Mouse (Mus musculus) embryonic facial prominence, embryonic 12.5 days (tissue): Measurements from ENCODE around the gene Parvb. TPM values are rescaled to one million over a fixed set of nuclear protein-coding genes. Genes with fewer than 3 reads are reported as not detected.

Experiments
- ATAC-seq: fragments of 200-750 bp; cut with Nextera tagmentation; 2 replicates; pipeline ENCODE4 v1.8.0; 2017; ENCODE audit not compliant: insufficient number of reproducible peaks, insufficient read depth, low FRiP score, low TSS enrichment
- H3K27ac ChIP-seq: fragments of 300-500 bp; sonication (generic); 2 replicates; pipeline ENCODE4 v1.5.1; 2016; ENCODE audit warnings: mild to moderate bottlenecking
- H3K27me3 ChIP-seq: fragments of 300-500 bp; sonication (generic); 2 replicates; pipeline ENCODE4 v1.6.1; 2016; ENCODE audit warnings: mild to moderate bottlenecking, moderate library complexity
- H3K36me3 ChIP-seq: fragments of 300-500 bp; sonication (generic); 2 replicates; pipeline ENCODE4 v1.6.1; 2016; ENCODE audit warnings: mild to moderate bottlenecking
- H3K4me1 ChIP-seq: fragments of 300-500 bp; sonication (generic); 2 replicates; pipeline ENCODE4 v1.6.1; 2016
- H3K4me2 ChIP-seq: fragments of 300-500 bp; sonication (generic); replicated peaks from 2 replicates; pipeline ENCODE4 v1.6.1; 2016; ENCODE audit warnings: mild to moderate bottlenecking, moderate library complexity
- H3K4me3 ChIP-seq: fragments of 300-500 bp; sonication (generic); 2 replicates; pipeline ENCODE4 v1.5.1; 2016; ENCODE audit warnings: mild to moderate bottlenecking
- H3K9ac ChIP-seq: fragments of 300-500 bp; sonication (generic); 2 replicates; pipeline ENCODE4 v1.6.1; 2016; ENCODE audit warnings: mild to moderate bottlenecking, moderate library complexity
- H3K9me3 ChIP-seq: fragments of 300-500 bp; sonication (generic); 2 replicates; pipeline ENCODE4 v1.6.1; 2016; ENCODE audit warnings: mild to moderate bottlenecking, moderate library complexity
- WGBS: fragments of 180-500 bp; shearing (Covaris S2); methylation state at CpG from one replicate; pipeline ENCODE4 v1.1.7; 2016; 5-methylcytosine and 5-hydroxymethylcytosine counted together
- polyA plus RNA-seq: library from polyadenylated mRNA; unstranded; fragments of >200 nt; fragmentation: Nextera tagmentation; extraction: Ambion mirVana; gene quantifications from 2 replicates; pipeline ENCODE4 v1.2.1, GENCODE M21; 2016

Gene Parvb
- polyA plus RNA-seq: 4.3 and 6.0 TPM in 2 replicates

GRCm38 (mm10) chr15:84231721-84232561 lies at the start of gene Parvb:
Parvb (plus strand) TSS chr15:84232043.
- H3K27ac ChIP-seq: peak within 1 kb of the TSS; percentile 32
- WGBS: 1% methylated on average over 52 of the region's 53 CpGs
- H3K4me2 ChIP-seq: peak within 1 kb of the TSS; percentile 98
- no peaks in the 10 kb centered on the region for H3K9me3 ChIP-seq
- H3K9ac ChIP-seq: peak within 1 kb of the TSS; percentile 58
- ATAC-seq: no peak
- no peaks in the 10 kb centered on the region for H3K36me3 ChIP-seq
- peaks cover 26% of the 10 kb centered on the region for H3K4me1 ChIP-seq
- H3K27me3 ChIP-seq: peaks cover 9% of the 10 kb centered on the region
- peak within 1 kb of the TSS; percentile 51 for H3K4me3 ChIP-seq

DNA sequence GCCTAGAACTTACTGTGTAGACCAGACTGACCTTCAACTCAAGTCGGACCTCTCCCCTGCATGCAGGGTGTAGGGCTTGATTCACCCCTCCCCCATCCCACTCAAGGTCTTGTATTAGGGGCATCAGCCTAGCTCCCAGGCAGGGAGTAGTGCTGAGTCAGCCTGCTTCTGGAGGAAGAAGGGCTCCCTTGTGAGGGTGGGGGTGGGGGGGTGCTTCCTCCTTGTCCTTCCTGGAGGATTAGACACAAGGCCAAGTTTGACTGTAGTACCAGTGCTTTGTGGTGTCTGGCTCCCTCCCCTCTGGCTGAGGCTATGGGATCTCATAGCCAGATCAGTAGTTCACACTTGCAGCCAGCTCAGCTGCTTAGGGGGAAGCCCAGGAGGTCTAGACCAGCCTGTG lies 47.9 kb upstream of the Parvb start:
- Histone ChIP-seq H3K9me3 (no peaks in the 10 kb centered on the region), H3K27ac (no peak overlapping the region), H3K36me3 (no peaks in the 10 kb centered on the region), H3K4me3 (no peak overlapping the region), H3K4me1 (0 out of 2 replicates have a peak, but pooled peaks cover 7% of the 10 kb centered on the region), H3K27me3 (no peaks in the 10 kb centered on the region), H3K9ac (no peak overlapping the region), H3K4me2 (no peak overlapping the region)
- 46% methylated on average over 1 of the region's 1 CpGs for WGBS
- 0 out of 2 replicates have a peak, but pooled peaks have one; percentile 18 for ATAC-seq

DNA sequence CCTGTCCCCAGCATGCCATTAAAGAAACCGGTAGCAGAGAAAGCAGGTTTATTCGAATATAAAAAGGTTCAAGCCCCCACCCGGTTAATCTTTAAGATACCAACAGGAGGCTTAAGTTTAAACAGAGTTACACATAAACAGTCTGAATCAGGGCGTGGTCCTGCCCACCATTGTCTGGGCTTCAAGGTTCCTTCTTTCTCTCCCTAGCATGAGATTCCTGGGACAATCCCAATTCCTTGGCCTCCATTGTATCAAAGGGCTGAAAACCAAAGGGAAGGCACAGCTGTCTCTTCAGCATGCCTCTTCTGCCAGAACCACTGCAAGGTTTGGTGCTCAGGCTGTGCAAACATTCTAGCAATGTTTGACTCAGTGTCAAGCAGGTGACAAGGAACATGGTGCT lies 45.6 kb upstream of the Parvb start:
- 0 out of 2 replicates have a peak, but pooled peaks cover 7% of the 10 kb centered on the region for H3K4me1 ChIP-seq
- no peak overlapping the region for H3K27ac ChIP-seq
- H3K9me3 ChIP-seq: no peaks in the 10 kb centered on the region
- H3K4me2 ChIP-seq: no peak overlapping the region
- no peak overlapping the region for H3K4me3 ChIP-seq
- ATAC-seq: no peak
- no peaks in the 10 kb centered on the region for H3K36me3 ChIP-seq
- no peaks in the 10 kb centered on the region for H3K27me3 ChIP-seq
- no peak overlapping the region for H3K9ac ChIP-seq
- 54% methylated on average over 4 of the region's 4 CpGs for WGBS

DNA sequence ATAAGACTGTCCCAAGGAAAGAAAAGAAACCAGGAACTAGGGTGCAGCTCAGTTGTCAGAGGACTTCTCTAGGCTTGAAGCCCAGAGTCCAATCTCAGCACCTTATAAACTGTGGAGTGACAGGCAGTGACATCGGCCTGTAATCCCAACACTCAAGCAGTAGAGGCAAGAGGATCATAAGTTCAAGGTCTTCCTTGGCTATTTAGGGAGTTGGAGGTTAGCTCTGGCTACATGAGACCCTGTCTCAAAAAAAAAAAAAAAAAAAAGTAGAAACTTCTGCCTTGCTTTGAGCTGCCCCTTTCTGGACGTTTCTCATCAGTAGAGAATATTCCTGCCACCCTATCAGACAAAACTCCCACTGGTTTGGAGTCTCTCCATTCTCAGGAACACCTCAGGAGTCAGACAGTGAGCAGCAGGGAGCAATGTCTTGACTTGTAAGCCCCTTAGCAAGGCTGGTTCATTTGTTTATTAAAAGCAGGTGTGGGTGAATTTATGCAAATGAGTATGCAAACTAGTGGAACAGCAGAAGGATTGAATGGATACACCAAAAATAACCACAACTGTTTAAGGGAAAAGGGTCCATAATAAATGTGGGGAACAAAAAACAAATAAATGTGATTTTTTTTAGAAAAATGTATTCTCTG lies 42.8 kb upstream of the Parvb start:
- H3K9ac ChIP-seq: no peak overlapping the region
- ATAC-seq: no peak
- no peaks in the 10 kb centered on the region for H3K27me3 ChIP-seq
- no peak overlapping the region for H3K27ac ChIP-seq
- no peaks in the 10 kb centered on the region for H3K36me3 ChIP-seq
- H3K9me3 ChIP-seq: no peaks in the 10 kb centered on the region
- H3K4me2 ChIP-seq: no peak overlapping the region
- no peak overlapping the region for H3K4me3 ChIP-seq
- peaks cover 14% of the 10 kb centered on the region; the same call in 1 of the 2 replicates for H3K4me1 ChIP-seq
- WGBS: 55% methylated on average over 2 of the region's 2 CpGs

DNA sequence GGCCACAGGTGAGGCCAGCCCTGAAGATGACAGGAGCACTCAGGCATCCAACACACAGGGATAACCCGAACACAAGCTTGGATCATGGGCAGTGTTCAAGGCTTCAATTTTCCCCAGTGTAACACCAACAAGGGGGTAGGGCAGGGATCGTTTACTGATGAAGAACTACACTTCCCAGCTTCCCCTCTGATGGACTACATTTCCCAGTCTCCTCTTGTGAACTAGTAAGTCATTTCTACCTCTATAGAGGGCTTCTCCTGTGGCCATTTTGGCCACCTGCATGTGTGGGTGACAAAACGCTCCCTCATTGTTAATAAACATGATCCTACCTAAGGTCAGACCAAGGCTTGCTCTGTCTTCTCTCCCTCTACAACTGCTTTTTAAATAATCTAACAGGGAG lies 42.0 kb upstream of the Parvb start:
- no peak overlapping the region for H3K27ac ChIP-seq

DNA sequence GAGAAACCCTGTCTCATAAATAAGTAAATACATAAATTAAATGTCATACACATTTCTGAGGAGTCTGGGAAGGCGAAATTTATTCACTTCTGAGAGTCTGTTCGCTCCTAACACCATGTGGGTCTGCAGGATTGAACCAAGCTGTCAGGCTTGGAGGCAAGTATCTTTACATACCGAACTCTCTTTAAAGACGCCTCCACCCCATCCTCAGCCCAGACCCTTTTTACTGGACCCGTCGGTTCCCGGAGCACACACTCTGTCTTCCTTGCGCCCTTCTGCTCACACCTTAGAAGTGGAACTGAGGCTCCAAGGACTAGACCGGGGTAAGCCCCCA lies 40.2 kb upstream of the Parvb start:
- Histone ChIP-seq H3K27me3 (no peaks in the 10 kb centered on the region), H3K4me3 (peak overlapping the region; percentile 68), H3K4me2 (peak overlapping the region; percentile 78), H3K9me3 (no peaks in the 10 kb centered on the region), H3K9ac (peak overlapping the region; percentile 69), H3K27ac (peak overlapping the region; percentile 87), H3K36me3 (peaks cover 17% of the 10 kb centered on the region), H3K4me1 (peaks cover 14% of the 10 kb centered on the region; the same call in 1 of the 2 replicates)
- ATAC-seq: 0 out of 2 replicates have a peak, but pooled peaks have one; percentile 24
- WGBS: 1% methylated on average over 9 of the region's 9 CpGs

More for the DNA sequence above, 42.0 kb upstream of the Parvb start:
- 44% methylated on average over 3 of the region's 3 CpGs for WGBS
- Histone ChIP-seq H3K36me3 (0 out of 2 replicates have a peak, but pooled peaks cover 6% of the 10 kb centered on the region), H3K4me3 (no peak overlapping the region), H3K4me1 (peaks cover 14% of the 10 kb centered on the region; the same call in 1 of the 2 replicates), H3K9ac (no peak overlapping the region), H3K4me2 (no peak overlapping the region), H3K27me3 (no peaks in the 10 kb centered on the region), H3K9me3 (no peaks in the 10 kb centered on the region)
- ATAC-seq: no peak

- Histone ChIP-seq H3K4me3 (peak within 1 kb of the TSS; percentile 68), H3K9ac (peak within 1 kb of the TSS; percentile 69), H3K4me1 (peaks cover 14% of the 10 kb centered on the region; the same call in 1 of the 2 replicates), H3K27me3 (no peaks in the 10 kb centered on the region), H3K9me3 (no peaks in the 10 kb centered on the region), H3K4me2 (peak within 1 kb of the TSS; percentile 78), H3K27ac (peak within 1 kb of the TSS; percentile 87), H3K36me3 (peaks cover 22% of the 10 kb centered on the region)
- ATAC-seq: peak; percentile 97
- WGBS: 4% methylated on average over 48 of the region's 48 CpGs
Measured at GRCm38 (mm10) chr15:84192058-84192791, 39.6 kb upstream of the Parvb start, which contains the start of gene Samm50. Samm50 (plus strand) TSS chr15:84192241.

GRCm38 (mm10) chr15:84196486-84197165 lies 35.2 kb upstream of the Parvb start:
- ATAC-seq: no peak
- Histone ChIP-seq H3K4me1 (peaks cover 11% of the 10 kb centered on the region; the same call in 1 of the 2 replicates), H3K27me3 (no peaks in the 10 kb centered on the region), H3K27ac (no peak overlapping the region), H3K4me3 (no peak overlapping the region), H3K9ac (no peak overlapping the region), H3K9me3 (no peaks in the 10 kb centered on the region), H3K36me3 (peaks cover 66% of the 10 kb centered on the region), H3K4me2 (no peak overlapping the region)
- 83% methylated on average over 8 of the region's 8 CpGs for WGBS

- H3K4me3 ChIP-seq: no peak overlapping the region
- peaks cover 91% of the 10 kb centered on the region for H3K36me3 ChIP-seq
- H3K27ac ChIP-seq: no peak overlapping the region
- no peak for ATAC-seq
- peaks cover 1% of the 10 kb centered on the region for H3K4me1 ChIP-seq
- WGBS: 97% methylated on average over 4 of the region's 4 CpGs
- no peaks in the 10 kb centered on the region for H3K9me3 ChIP-seq
- no peak overlapping the region for H3K4me2 ChIP-seq
- H3K27me3 ChIP-seq: no peaks in the 10 kb centered on the region
- H3K9ac ChIP-seq: no peak overlapping the region
Measured at GRCm38 (mm10) chr15:84207327-84207726, 24.5 kb upstream of the Parvb start.

DNA sequence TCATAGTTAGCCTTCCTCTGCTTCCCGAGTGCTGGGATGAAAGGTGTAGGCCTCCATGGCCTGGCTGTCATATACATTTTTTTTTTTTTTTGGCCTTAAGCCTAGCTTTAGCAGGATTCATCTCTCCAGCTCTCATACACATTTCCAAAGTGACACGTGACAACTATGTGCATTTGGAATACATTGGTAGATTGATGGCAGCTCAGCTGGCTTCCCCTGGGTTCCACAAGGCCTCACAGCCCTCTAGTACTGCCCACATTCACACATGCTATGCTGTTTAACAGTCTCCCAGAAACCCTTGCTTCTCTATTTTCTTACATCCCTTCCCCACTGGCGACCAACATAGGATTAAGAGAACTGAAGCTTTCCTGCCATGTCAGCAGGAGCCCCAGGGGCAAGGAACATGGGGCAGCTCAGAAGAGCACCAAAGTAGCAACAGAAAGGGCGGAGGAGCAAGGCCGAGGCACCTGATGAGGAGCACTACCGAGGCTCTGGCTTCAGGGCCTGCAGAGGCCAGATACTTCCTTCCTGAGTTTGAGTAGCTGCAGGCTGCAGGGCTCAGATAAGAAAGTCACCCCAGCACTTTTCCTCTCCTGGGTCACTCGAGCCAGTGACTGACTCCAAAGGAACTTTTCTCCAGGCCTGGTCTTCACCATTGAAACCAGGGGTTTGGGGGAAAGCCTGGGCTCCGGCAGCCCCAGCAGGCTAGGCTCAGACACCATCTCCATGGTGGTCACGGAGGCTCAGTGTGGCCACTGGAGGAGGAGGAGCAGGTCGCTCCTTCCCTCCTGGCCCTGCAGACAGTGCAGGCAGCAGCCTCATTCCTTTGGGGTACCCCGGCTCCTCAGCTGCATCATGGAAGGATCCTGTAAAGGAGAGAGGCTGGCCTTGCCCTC lies 22.1 kb upstream of the Parvb start:
- H3K9ac ChIP-seq: no peak overlapping the region
- no peaks in the 10 kb centered on the region for H3K27me3 ChIP-seq
- peaks cover 75% of the 10 kb centered on the region for H3K36me3 ChIP-seq
- no peak overlapping the region for H3K4me3 ChIP-seq
- peaks cover 22% of the 10 kb centered on the region for H3K4me1 ChIP-seq
- H3K4me2 ChIP-seq: no peak overlapping the region
- ATAC-seq: no peak
- no peaks in the 10 kb centered on the region for H3K9me3 ChIP-seq
- H3K27ac ChIP-seq: 0 out of 2 replicates have a peak overlapping the region, but pooled peaks have one; percentile 36
- WGBS: 83% methylated on average over 11 of the region's 11 CpGs
